Mouse (Mus musculus) spleen, adult 2 months (tissue): Measurements from ENCODE around the gene Fyb. TPM values are rescaled to one million over a fixed set of nuclear protein-coding genes. Genes with fewer than 3 reads are reported as not detected.

ENCODE experiments used
- DNase-seq, 2 experiments: peaks; one replicate each; pipeline versions ENCODE4 v3.0.0 to v3.0.0-alpha.2; 2012 to 2021; ENCODE audit warnings: low spot score in 2 of 2, low read depth in 1 of 2
- H3K27ac ChIP-seq: fragments of 200-500 bp; 2 replicates; pipeline ENCODE4 v1.5.1; 2012; ENCODE audit warnings: low read length, inconsistent platforms; ENCODE audit not compliant: insufficient read depth
- H3K27me3 ChIP-seq: fragments of 200-500 bp; 2 replicates; pipeline ENCODE4 v1.6.1; 2012; ENCODE audit warnings: mild to moderate bottlenecking, moderate library complexity, low read length, inconsistent platforms; ENCODE audit not compliant: control insufficient read depth, insufficient read depth
- H3K36me3 ChIP-seq: fragments of 200-500 bp; 2 replicates; pipeline ENCODE4 v1.6.1; 2012; ENCODE audit warnings: mild to moderate bottlenecking, low read length, inconsistent platforms; ENCODE audit not compliant: control insufficient read depth, insufficient read depth
- H3K4me1 ChIP-seq: fragments of 200-500 bp; 2 replicates; pipeline ENCODE4 v1.6.1; 2011; ENCODE audit warnings: inconsistent platforms; ENCODE audit not compliant: control insufficient read depth, insufficient read depth, insufficient read length
- H3K4me3 ChIP-seq: fragments of 200-500 bp; 2 replicates; pipeline ENCODE4 v1.5.1; 2011; ENCODE audit warnings: mild to moderate bottlenecking, inconsistent platforms; ENCODE audit not compliant: insufficient read depth, insufficient read length; ENCODE audit errors: extremely low read depth
- CTCF ChIP-seq: fragments of 200-500 bp; IDR thresholded peaks from 2 replicates; pipeline ENCODE4 v1.5.1; 2011; ENCODE audit warnings: mild to moderate bottlenecking, inconsistent platforms; ENCODE audit not compliant: insufficient read depth, insufficient read length, insufficient replicate concordance; ENCODE audit errors: extremely low read depth
- POLR2A ChIP-seq: fragments of 200-500 bp; IDR thresholded peaks from 2 replicates; pipeline ENCODE4 v1.6.1; 2011; ENCODE audit warnings: low read depth, low read length, inconsistent platforms
- WGBS: fragments of 180-500 bp; shearing (Covaris S2); methylation state at CpG from one replicate; pipeline ENCODE4 v1.1.7; 2018; 5-methylcytosine and 5-hydroxymethylcytosine counted together
- polyA plus RNA-seq: library from polyadenylated mRNA; depleted of rRNA; stranded (reverse); fragments of >200 nt; gene quantifications from 2 replicates; pipeline ENCODE4 v1.2.3, GENCODE M21; 2012

The Fyb gene
- polyA plus RNA-seq, 1 experiment, result 35.3 TPM

DNA sequence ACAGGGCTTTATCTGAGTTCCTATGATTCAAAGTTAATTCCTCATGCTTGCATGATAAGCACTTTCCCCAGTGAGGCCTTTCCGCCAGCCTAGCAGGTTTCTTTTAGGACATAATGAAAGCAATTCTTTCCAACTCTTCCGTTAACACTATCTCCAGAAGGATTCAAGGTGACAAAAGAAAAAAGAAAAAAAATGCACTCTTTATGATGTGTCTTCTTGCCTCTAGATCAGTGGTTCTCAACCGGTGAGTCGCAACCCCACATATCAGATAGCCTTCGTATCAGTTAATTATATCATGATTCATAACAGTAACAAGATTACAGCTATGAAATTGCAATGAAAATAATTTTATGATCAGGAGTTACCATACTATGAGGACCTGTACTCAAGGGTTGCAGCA, 45.3 kb downstream of the Fyb start:
- WGBS, result 88% methylated on average over 5 of the region's 5 CpGs
- H3K4me1 ChIP-seq, result peaks cover 9% of the 10 kb centered on the region
- no peak for DNase-seq
- H3K36me3 ChIP-seq, result no peaks in the 10 kb centered on the region
- TF ChIP-seq POLR2A (no peak), CTCF (no peak)
- H3K4me3 ChIP-seq, result no peak overlapping the region
- H3K27me3 ChIP-seq, result no peaks in the 10 kb centered on the region
- no peak overlapping the region for H3K27ac ChIP-seq

DNA sequence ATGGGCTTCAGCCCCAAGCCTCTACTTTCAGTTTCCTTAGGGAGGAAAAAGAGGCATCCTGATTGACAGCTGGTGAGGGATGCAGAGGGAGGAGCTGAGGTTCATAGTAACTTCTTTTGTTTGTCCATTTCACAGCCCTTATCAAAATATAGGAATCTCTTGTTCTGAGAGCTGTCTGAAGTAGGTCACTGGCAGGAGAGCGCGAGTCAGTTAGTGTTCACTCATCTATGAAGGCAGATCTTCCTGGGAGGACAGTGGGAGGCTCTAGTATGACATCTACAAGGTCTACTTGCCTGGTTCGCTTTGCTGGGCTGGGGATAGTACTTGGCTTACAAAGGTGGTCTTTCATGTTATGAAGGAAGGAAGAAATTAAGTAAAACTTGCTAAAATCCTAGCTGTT, 46.0 kb downstream of the Fyb start:
- 42% methylated on average over 3 of the region's 3 CpGs for WGBS
- DNase-seq, result no peak
- Histone ChIP-seq H3K27me3 (no peaks in the 10 kb centered on the region), H3K4me1 (peaks cover 9% of the 10 kb centered on the region), H3K27ac (peak overlapping the region; percentile 55), H3K4me3 (no peak overlapping the region), H3K36me3 (no peaks in the 10 kb centered on the region)
- no peak for TF ChIP-seq POLR2A
- no peak for TF ChIP-seq CTCF

DNA sequence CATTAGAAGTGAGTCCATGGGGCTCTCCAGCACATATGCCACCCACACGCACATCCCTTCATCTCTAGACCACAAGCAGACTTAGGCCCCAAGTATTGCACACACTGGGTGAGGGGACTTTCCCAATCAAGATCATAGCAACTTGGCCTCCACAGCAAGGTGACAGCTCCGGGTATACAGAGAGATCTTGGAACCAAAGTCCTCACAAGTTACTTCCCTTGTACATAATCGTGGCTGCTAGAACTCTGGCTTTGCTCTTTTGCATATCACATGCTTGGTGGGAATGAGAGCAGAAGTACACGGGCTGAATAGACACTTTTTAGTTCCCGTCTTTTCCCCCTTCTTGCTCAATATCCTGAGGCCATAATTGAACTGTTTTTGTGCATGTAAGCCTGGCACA, 46.4 kb downstream of the Fyb start:
- no peaks in the 10 kb centered on the region for H3K36me3 ChIP-seq
- DNase-seq, result no peak
- no peak for TF ChIP-seq CTCF
- H3K4me3 ChIP-seq, result no peak overlapping the region
- peaks cover 9% of the 10 kb centered on the region for H3K4me1 ChIP-seq
- H3K27ac ChIP-seq, result peak overlapping the region; percentile 75
- 9% methylated on average over 5 of the region's 5 CpGs for WGBS
- no peaks in the 10 kb centered on the region for H3K27me3 ChIP-seq

DNA sequence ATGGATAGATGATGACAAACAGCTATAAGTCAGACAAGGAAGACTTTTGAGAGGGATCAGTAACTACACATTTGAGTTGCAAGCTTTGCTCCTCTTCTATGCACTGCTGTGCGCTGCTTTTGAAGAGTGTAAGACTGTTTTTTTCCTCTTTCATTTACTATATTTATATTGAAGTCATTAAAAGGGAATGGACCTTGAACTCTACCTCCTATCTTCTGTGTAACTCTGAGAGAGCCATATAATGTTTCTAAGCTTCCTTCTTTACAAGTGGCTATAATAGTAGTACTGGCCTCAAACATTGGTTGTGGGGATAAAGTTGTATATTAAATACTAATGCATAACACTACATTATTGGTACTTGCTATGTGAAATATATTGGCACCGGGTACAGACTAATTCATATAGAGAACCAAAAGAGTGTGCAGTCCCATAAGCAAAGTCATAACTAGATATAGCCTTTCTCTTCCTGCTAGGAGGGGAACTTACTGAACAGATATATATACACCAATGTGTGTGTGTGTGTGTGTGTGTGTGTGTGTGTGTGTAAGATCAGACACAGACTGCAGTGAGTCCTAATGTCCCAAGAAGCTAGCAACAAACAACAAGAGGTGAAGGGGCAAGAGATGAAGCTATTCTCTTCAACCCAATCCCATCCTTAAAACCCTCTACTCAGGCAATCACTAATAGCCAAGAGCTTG, 47.7 kb downstream of the Fyb start:
- DNase-seq, result no peak
- TF ChIP-seq CTCF (no peak), POLR2A (no peak)
- peak overlapping the region; percentile 2; the same call in 1 of the 2 replicates for H3K4me3 ChIP-seq

DNA sequence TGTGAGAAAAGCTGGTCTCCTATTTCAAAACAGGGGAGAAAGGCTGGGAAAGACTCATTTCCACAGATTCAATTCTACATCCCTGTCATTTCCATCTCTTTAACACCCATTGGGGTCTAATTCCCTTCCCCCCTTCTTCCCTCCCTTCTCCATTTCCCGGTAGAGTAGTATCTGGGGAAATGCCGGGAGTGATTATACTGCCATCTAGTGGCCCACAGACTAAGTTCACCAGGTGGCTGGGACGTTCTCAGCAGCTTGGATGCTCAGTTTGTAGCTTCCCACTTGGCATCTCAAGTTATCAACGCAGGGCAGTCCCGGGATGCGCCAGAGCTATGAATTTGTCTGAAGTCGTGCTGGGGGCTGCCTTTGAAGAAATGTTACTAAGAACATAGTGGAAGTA, 48.2 kb downstream of the Fyb start:
- H3K27ac ChIP-seq, result no peak overlapping the region
- no peak overlapping the region for H3K4me3 ChIP-seq
- H3K4me1 ChIP-seq, result peaks cover 11% of the 10 kb centered on the region
- H3K27me3 ChIP-seq, result no peaks in the 10 kb centered on the region
- no peak for TF ChIP-seq POLR2A
- peak; percentile 64; the same call in 1 of the 2 replicates for TF ChIP-seq CTCF
- DNase-seq, result no peak
- no peaks in the 10 kb centered on the region for H3K36me3 ChIP-seq
- 9% methylated on average over 7 of the region's 7 CpGs for WGBS

More for the DNA sequence above, 47.7 kb downstream of the Fyb start:
- Histone ChIP-seq H3K4me1 (peaks cover 11% of the 10 kb centered on the region), H3K27me3 (no peaks in the 10 kb centered on the region), H3K36me3 (no peaks in the 10 kb centered on the region), H3K27ac (peak overlapping the region; percentile 75)
- 86% methylated on average over 2 of the region's 2 CpGs for WGBS

DNA sequence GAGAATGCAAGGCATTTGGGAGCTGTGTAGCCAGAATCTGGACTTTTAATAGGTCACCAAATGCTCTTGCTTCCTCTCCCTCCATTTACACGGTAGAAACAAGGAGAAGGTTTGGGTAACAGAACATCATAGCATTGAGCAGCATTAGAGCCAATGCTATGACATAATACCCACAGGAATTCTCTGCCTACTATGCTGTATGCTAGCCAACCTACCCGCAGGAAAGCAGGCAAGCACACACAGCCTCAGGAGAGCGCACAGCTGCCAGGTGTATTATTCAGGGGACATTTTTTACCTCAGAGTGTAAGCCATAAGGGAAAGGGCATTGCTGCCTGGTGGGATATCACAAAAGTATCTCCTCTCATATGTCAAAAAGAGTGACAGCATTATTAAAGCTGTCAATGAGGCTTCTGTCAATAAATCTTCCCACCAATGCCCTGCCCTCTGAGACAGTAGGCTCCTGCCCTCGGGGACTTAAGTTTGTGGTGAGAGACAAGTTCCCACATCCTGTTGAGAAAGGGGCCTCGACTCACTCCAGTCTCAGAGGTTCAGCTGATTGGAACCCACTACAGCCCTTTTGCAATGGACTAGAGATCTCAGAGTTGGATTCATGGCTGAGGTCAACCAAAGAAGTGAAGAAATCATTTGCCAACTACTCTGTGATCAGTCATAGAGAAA, 51.8 kb downstream of the Fyb start:
- H3K4me1 ChIP-seq, result peaks cover 4% of the 10 kb centered on the region; the same call in 1 of the 2 replicates
- TF ChIP-seq POLR2A (no peak), CTCF (no peak)
- 10% methylated on average over 5 of the region's 5 CpGs for WGBS
- no peak overlapping the region; the same call in 1 of the 2 replicates for H3K4me3 ChIP-seq
- H3K27ac ChIP-seq, result peak overlapping the region; percentile 56; the same call in 1 of the 2 replicates
- no peak for DNase-seq
- H3K27me3 ChIP-seq, result no peaks in the 10 kb centered on the region
- no peaks in the 10 kb centered on the region for H3K36me3 ChIP-seq

DNA sequence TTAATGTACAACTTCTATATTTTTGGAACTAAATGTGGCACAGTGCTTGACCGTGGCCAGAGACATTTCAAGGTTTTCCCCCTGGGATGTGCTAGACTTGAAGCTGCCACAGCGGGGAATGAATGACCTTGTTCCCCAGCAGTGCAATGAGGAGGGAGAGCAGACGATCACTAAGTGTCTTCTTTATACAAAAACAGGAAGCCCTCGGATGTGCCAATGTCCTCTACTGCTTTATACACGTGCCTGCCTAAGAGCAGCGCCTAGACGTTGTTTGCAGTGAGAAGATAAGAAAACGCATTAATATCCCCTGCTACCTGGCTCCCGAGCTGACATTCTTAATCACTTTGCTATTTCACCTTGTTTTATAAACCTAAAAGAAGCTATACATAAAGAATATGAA, 55.3 kb downstream of the Fyb start:
- H3K27me3 ChIP-seq, result no peaks in the 10 kb centered on the region
- H3K27ac ChIP-seq, result peak overlapping the region; percentile 67
- no peaks in the 10 kb centered on the region for H3K36me3 ChIP-seq
- DNase-seq, result no peak
- WGBS, result 20% methylated on average over 9 of the region's 9 CpGs
- no peak overlapping the region for H3K4me3 ChIP-seq
- H3K4me1 ChIP-seq, result peaks cover 4% of the 10 kb centered on the region; the same call in 1 of the 2 replicates
- TF ChIP-seq POLR2A (no peak), CTCF (no peak)
